15 mouse cellular contexts compared by ENCODE assay signal in the genomic region with DNA sequence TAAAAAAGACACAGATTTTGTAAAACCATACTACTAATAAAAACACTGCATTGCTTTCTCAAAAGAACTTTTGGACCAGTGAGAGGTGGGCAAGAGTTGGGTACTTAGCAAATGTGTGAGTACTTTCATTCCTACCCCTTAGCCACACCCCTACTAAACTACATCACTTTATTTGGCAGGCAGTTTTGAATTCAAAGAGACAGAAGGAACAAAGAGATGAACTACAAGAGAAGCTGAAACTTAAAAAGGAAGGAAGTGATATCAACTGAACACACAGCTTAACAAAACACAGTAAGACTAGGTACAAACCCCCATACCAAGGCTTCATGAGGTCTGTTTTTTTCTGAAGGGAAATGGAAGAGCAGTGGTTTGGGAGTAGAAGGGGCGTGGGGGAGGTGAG.
"Had no signal": no experiment of that assay in that cellular context is flagged by ENCODE, and none has a peak within 500 bp of the region (broad histone marks: within the 10 kb centered on the region; RNA-seq: fewer than 3 reads in every experiment).

No protein-coding gene starts in this region.

- H3K27me3 ChIP-seq: liver, embryonic 13.5 days; lung, embryonic 15.5 days; midbrain, embryonic 12.5 days; neural tube, embryonic 12.5 days; stomach, embryonic 15.5 days had no signal

- H3K9ac ChIP-seq: liver, embryonic 13.5 days; liver, postnatal 0 days; lung, embryonic 15.5 days; midbrain, embryonic 12.5 days; neural tube, embryonic 12.5 days; stomach, embryonic 15.5 days had no signal

- ATAC-seq: midbrain, embryonic 16.5 days had no signal

- DNase-seq: kidney, adult 11 months; liver, embryonic 13.5 days; retina, postnatal 1 day; right cerebral cortex, postnatal 4 days; spleen, adult 18-20 months; thymus, postnatal 36 days had no signal

- H3K36me3 ChIP-seq: limb, embryonic 10.5 days; liver, embryonic 13.5 days; lung, embryonic 15.5 days; midbrain, embryonic 12.5 days; neural tube, embryonic 12.5 days; stomach, embryonic 15.5 days had no signal

- H3K4me1 ChIP-seq: limb, embryonic 10.5 days; liver, embryonic 13.5 days; lung, embryonic 15.5 days; midbrain, embryonic 12.5 days; neural tube, embryonic 12.5 days; stomach, embryonic 15.5 days had no signal

- H3K4me3 ChIP-seq: layer of hippocampus, adult 2 months; limb, embryonic 10.5 days; liver, embryonic 13.5 days; lung, embryonic 15.5 days; midbrain, embryonic 12.5 days; neural tube, embryonic 12.5 days; stomach, embryonic 15.5 days had no signal

- H3K27ac ChIP-seq: kidney, postnatal 0 days; layer of hippocampus, adult 2 months; limb, embryonic 10.5 days; liver, embryonic 13.5 days; lung, embryonic 15.5 days; midbrain, embryonic 12.5 days; neural tube, embryonic 12.5 days; stomach, embryonic 15.5 days had no signal
